Mouse (Mus musculus): ENCODE results near the gene Akap8. TPM values are rescaled to one million over a fixed set of nuclear protein-coding genes. Genes with fewer than 3 reads are reported as not detected.

Akap8 gene
- polyA plus RNA-seq, 1 experiment, result 63.3 TPM

DNA sequence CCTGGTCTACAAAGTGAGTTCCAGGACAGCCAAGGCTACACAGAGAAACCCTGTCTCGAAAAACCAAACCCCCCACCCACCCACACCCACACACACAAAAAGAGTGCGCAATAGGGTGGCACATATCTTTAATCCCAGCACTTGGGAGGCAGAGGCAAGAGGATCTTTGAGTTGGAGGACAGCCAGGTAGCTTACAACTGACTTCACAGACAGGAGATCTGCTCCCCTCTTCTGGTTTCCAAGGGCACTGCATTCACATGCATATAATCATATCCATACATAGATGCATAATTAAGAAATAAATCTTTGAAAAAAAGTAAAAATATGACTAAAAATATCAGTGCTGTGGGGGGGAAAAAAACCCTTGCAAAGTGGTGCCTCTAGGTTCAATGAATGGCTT lies 62.2 kb downstream of the Akap8 start:
- H3K4me3 ChIP-seq (replicated peaks; ENCODE audit: extremely low read depth, low read depth, low read length), result no peak overlapping the region
- H3K4me1 ChIP-seq (ENCODE audit: control insufficient read depth, insufficient read depth, low read length), result peaks cover 13% of the 10 kb centered on the region
- 95% methylated on average over 2 of the region's 2 CpGs for WGBS
- no peak for TF ChIP-seq POLR2A (IDR thresholded peaks at IDR 0.05; ENCODE audit: borderline replicate concordance, extremely low read depth, low read depth, low read length)
- no peak for TF ChIP-seq CTCF (IDR thresholded peaks at IDR 0.05; ENCODE audit: insufficient read depth, low read length)
- no peak for DNase-seq

DNA sequence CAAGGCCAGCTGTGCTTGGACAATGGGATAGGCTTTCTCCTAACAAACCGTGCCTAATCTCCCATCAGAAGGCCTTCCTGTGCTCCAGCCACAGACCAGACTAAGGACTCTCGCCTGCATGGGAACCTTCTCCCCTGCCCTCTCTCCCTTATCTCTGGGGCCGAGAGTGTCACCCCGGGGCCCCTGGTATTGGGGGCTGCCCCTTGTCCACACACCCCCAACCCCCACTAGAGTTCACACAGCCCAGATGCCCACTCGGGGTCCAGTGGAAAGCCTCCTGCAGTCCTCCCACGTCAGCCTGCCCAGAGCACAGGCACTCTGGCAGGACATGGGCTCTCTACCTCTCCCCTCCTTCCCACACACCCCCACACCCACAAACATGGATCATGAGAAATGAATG lies 63.1 kb downstream of the Akap8 start:
- 57% methylated on average over 6 of the region's 6 CpGs for WGBS

DNA sequence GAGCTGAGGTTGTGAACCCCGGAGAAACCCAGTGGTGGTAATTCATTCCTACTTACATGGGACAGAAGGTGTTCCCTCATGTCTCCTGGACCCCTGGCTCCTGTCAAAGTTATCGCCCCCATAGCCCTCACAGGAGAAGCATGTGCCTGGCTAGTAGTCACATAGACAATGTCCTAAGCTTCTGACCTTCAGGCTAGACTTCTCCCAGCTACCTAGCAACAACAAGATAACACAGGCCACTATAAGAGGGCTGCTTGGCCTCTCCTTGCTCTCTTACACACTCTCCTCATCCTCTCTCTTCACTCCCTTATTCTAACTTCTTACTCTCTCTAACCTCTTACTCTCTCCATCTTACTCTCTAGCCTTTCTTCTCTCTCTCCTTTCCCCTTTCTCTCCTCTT lies 63.6 kb downstream of the Akap8 start:
- 93% methylated on average over 2 of the region's 2 CpGs for WGBS
- Histone ChIP-seq H3K4me3 (replicated peaks; ENCODE audit: extremely low read depth, low read depth, low read length) (no peak overlapping the region), H3K4me1 (ENCODE audit: control insufficient read depth, insufficient read depth, low read length) (peaks cover 15% of the 10 kb centered on the region)
- TF ChIP-seq CTCF (IDR thresholded peaks at IDR 0.05; ENCODE audit: insufficient read depth, low read length) (no peak), POLR2A (IDR thresholded peaks at IDR 0.05; ENCODE audit: borderline replicate concordance, extremely low read depth, low read depth, low read length) (no peak)
- DNase-seq, result no peak

More for the DNA sequence above, 63.1 kb downstream of the Akap8 start:
- no peak for DNase-seq
- peaks cover 15% of the 10 kb centered on the region for H3K4me1 ChIP-seq (ENCODE audit: control insufficient read depth, insufficient read depth, low read length)
- no peak for TF ChIP-seq POLR2A (IDR thresholded peaks at IDR 0.05; ENCODE audit: borderline replicate concordance, extremely low read depth, low read depth, low read length)
- TF ChIP-seq CTCF (IDR thresholded peaks at IDR 0.05; ENCODE audit: insufficient read depth, low read length), result no peak
- H3K4me3 ChIP-seq (replicated peaks; ENCODE audit: extremely low read depth, low read depth, low read length), result no peak overlapping the region

DNA sequence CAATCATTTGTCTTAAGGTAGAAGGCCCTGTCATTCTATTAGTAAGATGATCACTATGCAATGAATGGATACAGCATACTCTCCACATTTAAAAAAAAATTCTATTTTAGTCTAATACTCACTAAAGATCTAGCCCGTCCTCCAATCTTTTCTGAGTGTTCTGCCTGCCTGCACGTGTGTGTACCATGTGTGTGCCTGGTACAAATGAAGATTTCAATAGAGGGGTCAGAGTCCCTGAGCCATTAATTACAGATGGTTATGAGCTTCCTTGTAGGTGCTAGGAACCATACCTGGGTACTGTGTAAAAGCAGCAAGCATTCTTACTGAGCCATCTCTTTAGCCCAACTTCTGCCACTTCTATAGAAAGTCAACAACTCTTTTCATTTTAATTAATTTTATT lies 64.1 kb downstream of the Akap8 start:
- no peak for TF ChIP-seq POLR2A (IDR thresholded peaks at IDR 0.05; ENCODE audit: borderline replicate concordance, extremely low read depth, low read depth, low read length)
- TF ChIP-seq CTCF (IDR thresholded peaks at IDR 0.05; ENCODE audit: insufficient read depth, low read length), result no peak
- DNase-seq, result no peak
- WGBS, result 77% methylated on average over 2 of the region's 2 CpGs
- Histone ChIP-seq H3K4me1 (ENCODE audit: control insufficient read depth, insufficient read depth, low read length) (peaks cover 15% of the 10 kb centered on the region), H3K4me3 (replicated peaks; ENCODE audit: extremely low read depth, low read depth, low read length) (no peak overlapping the region)

Other genes with a start within 250 kb of the Akap8 start
- gene Notch3, start 154.4 kb downstream of the Akap8 start, polyA plus RNA-seq (2012; rRNA removed), result 98.6 and 107 TPM in 2 replicates
- 3.3 and 16.6 TPM in 2 replicates for gene Ephx3, start 131.7 kb downstream of the Akap8 start, polyA plus RNA-seq (2012; rRNA removed)
- gene Brd4, start 36.5 kb downstream of the Akap8 start, polyA plus RNA-seq (2012; rRNA removed), result 32.8 and 35.2 TPM in 2 replicates
- gene Akap8l, start 29.4 kb upstream of the Akap8 start, polyA plus RNA-seq (2012; rRNA removed), result 137 and 149 TPM in 2 replicates
- 40.0 and 42.0 TPM in 2 replicates for gene Wiz, start 68.2 kb upstream of the Akap8 start, polyA plus RNA-seq (2012; rRNA removed)
- gene Rasal3, start 82.3 kb upstream of the Akap8 start, polyA plus RNA-seq (2012; rRNA removed), result 13.3 and 17.4 TPM in 2 replicates
- gene Pglyrp2, start 102.9 kb upstream of the Akap8 start, polyA plus RNA-seq (2012; rRNA removed), result 3.6 and 3.9 TPM in 2 replicates
- 4.0 and 18.7 TPM in 2 replicates for gene Cyp4f39, start 131.5 kb upstream of the Akap8 start, polyA plus RNA-seq (2012; rRNA removed)
- 7.8 and 16.8 TPM in 2 replicates for gene Cyp4f17, start 184.8 kb upstream of the Akap8 start, polyA plus RNA-seq (2012; rRNA removed)
- gene Cyp4f16, start 215.3 kb upstream of the Akap8 start, polyA plus RNA-seq (2012; rRNA removed), result 24.2 and 24.3 TPM in 2 replicates

Data from lung, adult 2 months (tissue).